In genomic region chr1:185483356-185484057, GRCm38 (mm10) we compare ENCODE assay signal across 28 mouse cellular contexts. TPM values are rescaled to one million over a fixed set of nuclear protein-coding genes. Genes with fewer than 3 reads are reported as not detected.
DNase-seq lines count a peak whose midpoint lies in the region; ATAC-seq lines count a peak whose summit lies in the region.
"Had no signal": no experiment of that assay in that cellular context is flagged by ENCODE, and none has a peak within 500 bp of the region (broad histone marks: within the 10 kb centered on the region; RNA-seq: fewer than 3 reads in every experiment).

No protein-coding gene starts in this region.

- no peak for ATAC-seq in hindbrain, embryonic 14.5 days (ENCODE audit: low FRiP score)
- ATAC-seq in intestine, embryonic 15.5 days, result peak; percentile 79
- no peak for ATAC-seq in limb, embryonic 13.5 days (ENCODE audit: low FRiP score, low read depth)
- ATAC-seq: liver, postnatal 0 days had no signal

- no peak overlapping the region for H3K4me2 ChIP-seq in hindbrain, embryonic 14.5 days (replicated peaks)
- H3K4me2 ChIP-seq in intestine, embryonic 15.5 days (replicated peaks), result peak overlapping the region; percentile 42
- peak overlapping the region; percentile 50; the same call in 1 of the 2 replicates for H3K4me2 ChIP-seq in limb, embryonic 13.5 days (replicated peaks)
- H3K4me2 ChIP-seq: heart, embryonic 13.5 days; midbrain, embryonic 12.5 days; stomach, embryonic 15.5 days had no signal

- no peaks in the 10 kb centered on the region for H3K9me3 ChIP-seq in hindbrain, embryonic 10.5 days
- H3K9me3 ChIP-seq in hindbrain, embryonic 14.5 days (ENCODE audit: control insufficient read depth, low read length), result no peaks in the 10 kb centered on the region
- H3K9me3 ChIP-seq in embryonic facial prominence, embryonic 10.5 days, result no peaks in the 10 kb centered on the region
- no peaks in the 10 kb centered on the region for H3K9me3 ChIP-seq in intestine, embryonic 15.5 days
- no peaks in the 10 kb centered on the region for H3K9me3 ChIP-seq in limb, embryonic 13.5 days
- H3K9me3 ChIP-seq: forebrain, embryonic 10.5 days; G1E; heart, embryonic 13.5 days; midbrain, embryonic 12.5 days; stomach, embryonic 15.5 days had no signal

- no peak overlapping the region for H3K4me3 ChIP-seq in hindbrain, embryonic 10.5 days
- H3K4me3 ChIP-seq in hindbrain, embryonic 14.5 days (replicated peaks; ENCODE audit: low read length), result no peak overlapping the region
- H3K4me3 ChIP-seq in embryonic facial prominence, embryonic 10.5 days, result no peak overlapping the region
- H3K4me3 ChIP-seq in intestine, embryonic 15.5 days (replicated peaks), result no peak overlapping the region
- H3K4me3 ChIP-seq in limb, embryonic 13.5 days, result no peak overlapping the region
- H3K4me3 ChIP-seq: forebrain, embryonic 10.5 days; gastrocnemius, adult 2 months; heart, adult 2 months; heart, embryonic 13.5 days; left cerebral cortex, adult 2 months; midbrain, embryonic 12.5 days; myocyte; stomach, embryonic 15.5 days had no signal

- no peaks in the 10 kb centered on the region for H3K27me3 ChIP-seq in hindbrain, embryonic 10.5 days (ENCODE audit: insufficient read depth, poor library complexity, severe bottlenecking)
- no peaks in the 10 kb centered on the region for H3K27me3 ChIP-seq in hindbrain, embryonic 14.5 days (ENCODE audit: control insufficient read depth, insufficient read depth, low read length)
- H3K27me3 ChIP-seq in embryonic facial prominence, embryonic 10.5 days (replicated peaks; ENCODE audit: low read depth, poor library complexity, severe bottlenecking), result peaks cover 4% of the 10 kb centered on the region; the same call in 1 of the 2 replicates
- no peaks in the 10 kb centered on the region for H3K27me3 ChIP-seq in intestine, embryonic 15.5 days (replicated peaks)
- H3K27me3 ChIP-seq in limb, embryonic 13.5 days, result no peaks in the 10 kb centered on the region
- H3K27me3 ChIP-seq: heart, embryonic 13.5 days; midbrain, embryonic 12.5 days; stomach, embryonic 15.5 days had no signal

- 0 out of 2 replicates have a peak overlapping the region, but pooled peaks have one; percentile 23 for H3K27ac ChIP-seq in hindbrain, embryonic 10.5 days
- no peak overlapping the region for H3K27ac ChIP-seq in hindbrain, embryonic 14.5 days
- H3K27ac ChIP-seq in embryonic facial prominence, embryonic 10.5 days (replicated peaks), result 0 out of 2 replicates have a peak overlapping the region, but pooled peaks have one; percentile 81
- peak overlapping the region; percentile 61 for H3K27ac ChIP-seq in intestine, embryonic 15.5 days
- H3K27ac ChIP-seq in limb, embryonic 13.5 days, result no peak overlapping the region
- H3K27ac ChIP-seq: gastrocnemius, adult 2 months; heart, adult 2 months; heart, embryonic 13.5 days; left cerebral cortex, adult 2 months; stomach, embryonic 15.5 days had no signal

- no peaks in the 10 kb centered on the region for H3K36me3 ChIP-seq in hindbrain, embryonic 10.5 days
- no peaks in the 10 kb centered on the region for H3K36me3 ChIP-seq in hindbrain, embryonic 14.5 days (replicated peaks; ENCODE audit: control insufficient read depth, insufficient read depth)
- no peaks in the 10 kb centered on the region for H3K36me3 ChIP-seq in embryonic facial prominence, embryonic 10.5 days (replicated peaks)
- H3K36me3 ChIP-seq in intestine, embryonic 15.5 days, result no peaks in the 10 kb centered on the region
- H3K36me3 ChIP-seq in limb, embryonic 13.5 days, result no peaks in the 10 kb centered on the region
- H3K36me3 ChIP-seq: forebrain, embryonic 10.5 days; G1E; heart, embryonic 13.5 days; midbrain, embryonic 12.5 days; stomach, embryonic 15.5 days had no signal

- no peak for DNase-seq in hindbrain, embryonic 10.5 days (ENCODE audit: low spot score)
- DNase-seq in hindbrain, embryonic 14.5 days (ENCODE audit: low spot score), result no peak
- no peak for DNase-seq in embryonic facial prominence, embryonic 10.5 days (ENCODE audit: low spot score)
- DNase-seq in thymus, postnatal 36 days, result no peak
- DNase-seq in thymus, postnatal 10 days (ENCODE audit: low spot score in 2 of 2), result no peak
- DNase-seq: adrenal gland, adult 8-10 months; cerebellum, adult 2 months; cerebellum, postnatal 25 days; gastrocnemius, adult 2 months; gastrocnemius, postnatal 36 days; heart, adult 2 months; heart, postnatal 10 days; kidney, adult 11 months; kidney, postnatal 25 days; liver, postnatal 0 days; lung, postnatal 36 days; retina, postnatal 1 day; thymus, postnatal 14 days had no signal

- peaks cover 20% of the 10 kb centered on the region for H3K4me1 ChIP-seq in hindbrain, embryonic 10.5 days (replicated peaks)
- H3K4me1 ChIP-seq in hindbrain, embryonic 14.5 days (replicated peaks; ENCODE audit: control insufficient read depth, insufficient read depth, low read length), result peaks cover 12% of the 10 kb centered on the region; the same call in 1 of the 2 replicates
- H3K4me1 ChIP-seq in embryonic facial prominence, embryonic 10.5 days, result peaks cover 30% of the 10 kb centered on the region
- H3K4me1 ChIP-seq in intestine, embryonic 15.5 days (replicated peaks), result 0 out of 2 replicates have a peak, but pooled peaks cover 12% of the 10 kb centered on the region
- peaks cover 42% of the 10 kb centered on the region for H3K4me1 ChIP-seq in limb, embryonic 13.5 days
- H3K4me1 ChIP-seq: heart, embryonic 13.5 days; stomach, embryonic 15.5 days had no signal

- WGBS in hindbrain, embryonic 10.5 days, result 91% methylated on average over 12 of the region's 12 CpGs
- 86% methylated on average over 12 of the region's 12 CpGs for WGBS in hindbrain, embryonic 14.5 days
- 80% methylated on average over 12 of the region's 12 CpGs for WGBS in embryonic facial prominence, embryonic 10.5 days
- WGBS in intestine, embryonic 15.5 days, result 51% methylated on average over 12 of the region's 12 CpGs
- WGBS in limb, embryonic 13.5 days, result 41% methylated on average over 12 of the region's 12 CpGs

- no peak overlapping the region for H3K9ac ChIP-seq in hindbrain, embryonic 14.5 days
- no peak overlapping the region for H3K9ac ChIP-seq in intestine, embryonic 15.5 days
- no peak overlapping the region for H3K9ac ChIP-seq in limb, embryonic 13.5 days
- H3K9ac ChIP-seq: heart, embryonic 13.5 days; liver, postnatal 0 days; midbrain, embryonic 12.5 days; stomach, embryonic 15.5 days had no signal

RNA-seq across cellular contexts. Expression of gene Slc30a10, which starts 28.9 kb away (rescaled TPM):
- 1.3 and 1.6 TPM in 2 replicates for polyA plus RNA-seq in hindbrain, embryonic 10.5 days (2016; fragmentation: Nextera tagmentation; extraction: Ambion mirVana)
- 6.8 and 8.5 TPM in 2 replicates for polyA plus RNA-seq in hindbrain, embryonic 14.5 days (2014; fragmentation: Nextera tagmentation; extraction: Ambion mirVana)
- polyA plus RNA-seq in embryonic facial prominence, embryonic 10.5 days (2016; fragmentation: Nextera tagmentation; extraction: Ambion mirVana), result 1.0 and 1.2 TPM in 2 replicates
- 2.3 TPM in 2 replicates for polyA plus RNA-seq in intestine, embryonic 15.5 days (2015; fragmentation: Nextera tagmentation; extraction: Ambion mirVana)
- 0.36 and 0.45 TPM in 2 replicates for polyA plus RNA-seq in limb, embryonic 13.5 days (2015; fragmentation: Nextera tagmentation; extraction: Ambion mirVana)
- polyA plus RNA-seq: heart, adult 2 months; lung, embryonic 16.5 days; myocyte had no signal

Comparison
In these comparisons a context has a peak if more than half of its experiments do, and no peak if none do; other contexts are left out.
1. H3K27ac ChIP-seq: peak in hindbrain, embryonic 10.5 days (single experiment), embryonic facial prominence, embryonic 10.5 days (single experiment) and intestine, embryonic 15.5 days (single experiment); none in hindbrain, embryonic 14.5 days (single experiment) and limb, embryonic 13.5 days (single experiment).